Mouse (Mus musculus) hindbrain, embryonic 11.5 days (tissue): ENCODE measurements around the gene Samd4b. TPM values are rescaled to one million over a fixed set of nuclear protein-coding genes. Genes with fewer than 3 reads are reported as not detected.
"Not testable (repeated sequence)": the region's sequence is repeated elsewhere in the genome, so short reads cannot be mapped to it uniquely, and the experiment has no call there.

Experiments
- ATAC-seq: fragments of 200-750 bp; cut with Nextera tagmentation; 2 replicates; pipeline ENCODE4 v1.8.0; 2017; ENCODE audit warnings: mild to moderate bottlenecking, moderate TSS enrichment, moderate library complexity; ENCODE audit not compliant: low FRiP score
- DNase-seq: peaks from one replicate; pipeline ENCODE4 v3.0.0-alpha.2; 2015; ENCODE audit warnings: low spot score
- H3K27ac ChIP-seq: fragments of 300-500 bp; sonication (generic); 2 replicates; pipeline ENCODE4 v1.5.1; 2014; ENCODE audit warnings: mild to moderate bottlenecking, low read depth, low read length
- H3K27me3 ChIP-seq: fragments of 300-500 bp; sonication (generic); 2 replicates; pipeline ENCODE4 v1.6.1; 2014; ENCODE audit warnings: mild to moderate bottlenecking, low read length, moderate library complexity, mixed read lengths; ENCODE audit not compliant: control insufficient read depth, insufficient read depth
- H3K36me3 ChIP-seq: fragments of 300-500 bp; sonication (generic); 2 replicates; pipeline ENCODE4 v1.6.1; 2014; ENCODE audit warnings: mild to moderate bottlenecking, low read length, moderate library complexity, mixed read lengths; ENCODE audit not compliant: control insufficient read depth, insufficient read depth
- H3K4me1 ChIP-seq: fragments of 300-500 bp; sonication (generic); replicated peaks from 2 replicates; pipeline ENCODE4 v1.6.1; 2014; ENCODE audit warnings: low read length, mixed read lengths; ENCODE audit not compliant: control insufficient read depth, insufficient read depth
- H3K4me2 ChIP-seq: fragments of 300-500 bp; sonication (generic); replicated peaks from 2 replicates; pipeline ENCODE4 v1.6.1; 2014; ENCODE audit warnings: mild to moderate bottlenecking, low read depth, low read length
- H3K4me3 ChIP-seq: fragments of 300-500 bp; sonication (generic); 2 replicates; pipeline ENCODE4 v1.5.1; 2014; ENCODE audit warnings: low read depth, low read length
- H3K9ac ChIP-seq: fragments of 300-500 bp; sonication (generic); 2 replicates; pipeline ENCODE4 v1.6.1; 2014; ENCODE audit warnings: low read depth, low read length
- H3K9me3 ChIP-seq: fragments of 300-500 bp; sonication (generic); 2 replicates; pipeline ENCODE4 v1.6.1; 2016; ENCODE audit warnings: low read length; ENCODE audit not compliant: control insufficient read depth
- WGBS: fragments of 180-500 bp; shearing (Covaris S2); extraction: QIAGEN DNeasy Blood & Tissue Kit; methylation state at CpG from one replicate; pipeline ENCODE4 v1.1.7; 2014; 5-methylcytosine and 5-hydroxymethylcytosine counted together
- polyA plus RNA-seq: library from polyadenylated mRNA; unstranded; fragments of >200 nt; fragmentation: Nextera tagmentation; extraction: Ambion mirVana; gene quantifications from 2 replicates; pipeline ENCODE4 v1.2.1, GENCODE M21; 2014

Gene Samd4b
- polyA plus RNA-seq, 1 experiment from 2014 or later, result 27.4 TPM

- WGBS, result 78% methylated on average over 5 of the region's 5 CpGs
- Histone ChIP-seq H3K9me3 (no peaks in the 10 kb centered on the region), H3K27ac (no peak overlapping the region), H3K9ac (no peak overlapping the region), H3K4me2 (no peak overlapping the region), H3K36me3 (no peaks in the 10 kb centered on the region), H3K4me1 (no peaks in the 10 kb centered on the region; the same call in 1 of the 2 replicates), H3K4me3 (no peak overlapping the region), H3K27me3 (peaks cover 9% of the 10 kb centered on the region)
- no peak for ATAC-seq
- no peak for DNase-seq
Observed at GRCm38 (mm10) chr7:28624791-28625190, 26.8 kb upstream of the Samd4b start.

- Histone ChIP-seq H3K4me2 (no peak overlapping the region), H3K9me3 (no peaks in the 10 kb centered on the region), H3K9ac (no peak overlapping the region), H3K27ac (no peak overlapping the region), H3K36me3 (no peaks in the 10 kb centered on the region), H3K4me3 (no peak overlapping the region), H3K27me3 (no peaks in the 10 kb centered on the region), H3K4me1 (no peaks in the 10 kb centered on the region)
- whole genome bisulfite sequencing, result 71% methylated on average over 9 of the region's 9 CpGs
- ATAC-seq (no peak), DNase-seq (no peak)
Observed at GRCm38 (mm10) chr7:28619098-28619715, 21.3 kb upstream of the Samd4b start.

- Histone ChIP-seq H3K36me3 (no peaks in the 10 kb centered on the region), H3K4me3 (no peak overlapping the region), H3K9me3 (no peaks in the 10 kb centered on the region), H3K4me2 (no peak overlapping the region), H3K9ac (no peak overlapping the region), H3K27ac (no peak overlapping the region), H3K4me1 (no peaks in the 10 kb centered on the region), H3K27me3 (no peaks in the 10 kb centered on the region)
- no peak for DNase-seq
- 90% methylated on average over 8 of the region's 8 CpGs for WGBS
- ATAC-seq, result no peak
Observed at GRCm38 (mm10) chr7:28605951-28606350, 8.0 kb upstream of the Samd4b start.

- not testable (repeated sequence) for DNase-seq, H3K4me3 ChIP-seq, ATAC-seq, H3K9me3 ChIP-seq, H3K27ac ChIP-seq, H3K36me3 ChIP-seq, H3K27me3 ChIP-seq, H3K4me2 ChIP-seq, H3K4me1 ChIP-seq, H3K9ac ChIP-seq
- WGBS, result 77% methylated on average over 2 of the region's 2 CpGs
Observed at GRCm38 (mm10) chr7:28603788-28604187, 5.8 kb upstream of the Samd4b start.

GRCm38 (mm10) chr7:28603136-28603535, 5.2 kb upstream of the Samd4b start:
- Histone ChIP-seq H3K27ac (no peak overlapping the region), H3K4me3 (no peak overlapping the region), H3K9ac (no peak overlapping the region), H3K27me3 (no peaks in the 10 kb centered on the region), H3K4me1 (no peaks in the 10 kb centered on the region), H3K4me2 (no peak overlapping the region), H3K36me3 (no peaks in the 10 kb centered on the region), H3K9me3 (no peaks in the 10 kb centered on the region)
- DNase-seq, result no peak
- no peak for ATAC-seq
- WGBS, result 71% methylated on average over 5 of the region's 5 CpGs

GRCm38 (mm10) chr7:28601668-28602067, 3.7 kb upstream of the Samd4b start:
- WGBS, result 31% methylated on average over 7 of the region's 7 CpGs
- H3K9me3 ChIP-seq, result no peaks in the 10 kb centered on the region
- no peak overlapping the region for H3K27ac ChIP-seq
- H3K4me3 ChIP-seq, result no peak overlapping the region
- H3K9ac ChIP-seq, result no peak overlapping the region
- H3K4me1 ChIP-seq, result peaks cover 6% of the 10 kb centered on the region
- no peak for ATAC-seq
- H3K27me3 ChIP-seq, result no peaks in the 10 kb centered on the region
- H3K4me2 ChIP-seq, result no peak overlapping the region
- peak; percentile 78 for DNase-seq
- H3K36me3 ChIP-seq, result no peaks in the 10 kb centered on the region

- no peak overlapping the region for H3K4me2 ChIP-seq
- no peak overlapping the region for H3K9ac ChIP-seq
- ATAC-seq (no peak), DNase-seq (peak; percentile 74)
- H3K9me3 ChIP-seq, result no peaks in the 10 kb centered on the region
- H3K4me1 ChIP-seq, result peaks cover 9% of the 10 kb centered on the region
- no peaks in the 10 kb centered on the region for H3K27me3 ChIP-seq
- H3K27ac ChIP-seq, result no peak overlapping the region
- no peaks in the 10 kb centered on the region for H3K36me3 ChIP-seq
- H3K4me3 ChIP-seq, result no peak overlapping the region
- 16% methylated on average over 11 of the region's 11 CpGs for WGBS
Observed at GRCm38 (mm10) chr7:28601029-28601428, 3.1 kb upstream of the Samd4b start.

- H3K27ac ChIP-seq, result no peak overlapping the region
- ATAC-seq (no peak), DNase-seq (no peak)
- no peaks in the 10 kb centered on the region for H3K9me3 ChIP-seq
- no peaks in the 10 kb centered on the region for H3K27me3 ChIP-seq
- no peak overlapping the region for H3K4me3 ChIP-seq
- H3K4me1 ChIP-seq, result peaks cover 9% of the 10 kb centered on the region
- no peak overlapping the region for H3K9ac ChIP-seq
- no peaks in the 10 kb centered on the region for H3K36me3 ChIP-seq
- WGBS, result 73% methylated on average over 2 of the region's 2 CpGs
- H3K4me2 ChIP-seq, result no peak overlapping the region
Observed at GRCm38 (mm10) chr7:28598951-28599350, 1.0 kb upstream of the Samd4b start.

GRCm38 (mm10) chr7:28597277-28597570, 720 bp downstream of the Samd4b start:
- WGBS, result 7% methylated on average over 9 of the region's 9 CpGs
- H3K4me1 ChIP-seq, result peaks cover 12% of the 10 kb centered on the region
- no peaks in the 10 kb centered on the region for H3K9me3 ChIP-seq
- H3K36me3 ChIP-seq, result no peaks in the 10 kb centered on the region
- H3K9ac ChIP-seq, result peak overlapping the region; percentile 74
- peak overlapping the region; percentile 77 for H3K4me2 ChIP-seq
- DNase-seq, result peak; percentile 36
- H3K27me3 ChIP-seq, result no peaks in the 10 kb centered on the region
- peak overlapping the region; percentile 39; the same call in 1 of the 2 replicates for H3K27ac ChIP-seq
- ATAC-seq, result no peak
- peak overlapping the region; percentile 72 for H3K4me3 ChIP-seq
